Mouse (Mus musculus): ENCODE results near the gene Csnk1g1. TPM values are rescaled to one million over a fixed set of nuclear protein-coding genes. Genes with fewer than 3 reads are reported as not detected.

The Csnk1g1 gene
- total RNA-seq, 2 experiments from 2014 or later: 42.2 to 42.9 TPM

GRCm38 (mm10) chr9:66066791-66067190, 158.1 kb downstream of the Csnk1g1 start:
- DNase-seq (ENCODE audit: low spot score in 2 of 2): no peak

DNA sequence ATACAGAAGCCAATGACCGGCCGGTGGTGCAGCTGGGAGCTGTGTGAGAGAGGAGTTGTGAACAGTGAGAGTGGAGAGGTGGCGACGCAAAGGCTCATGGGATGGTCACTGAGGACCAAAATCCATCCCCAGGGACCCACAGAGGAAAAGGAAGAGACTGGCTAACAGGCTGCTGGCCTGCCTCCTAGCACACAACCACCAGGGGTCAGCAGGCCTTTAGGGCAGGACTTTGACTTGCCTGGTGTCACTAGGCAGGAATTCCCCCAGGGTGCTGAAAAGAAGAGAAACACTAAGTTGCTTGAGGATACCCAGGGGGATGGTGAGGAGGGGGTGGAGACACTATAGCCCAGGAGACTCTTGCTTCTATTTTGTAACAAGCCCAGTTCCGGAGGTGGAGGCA, 158.8 kb downstream of the Csnk1g1 start:
- no peak for DNase-seq (ENCODE audit: low spot score in 2 of 2)

GRCm38 (mm10) chr9:66068056-66068455, 159.3 kb downstream of the Csnk1g1 start:
- no peak for DNase-seq (ENCODE audit: low spot score in 2 of 2)

GRCm38 (mm10) chr9:66068971-66069391, 160.3 kb downstream of the Csnk1g1 start:
- peak in 1 of 2 experiments; percentile 29 for DNase-seq (ENCODE audit: low spot score in 2 of 2)

- DNase-seq (ENCODE audit: low spot score in 2 of 2): peak; percentile 66 to 67
Measured at GRCm38 (mm10) chr9:66069583-66069982, 160.9 kb downstream of the Csnk1g1 start, which contains the start of gene Snx22. TSS of gene Snx22 (minus strand) at chr9:66069719.

- no peak for DNase-seq (ENCODE audit: low spot score in 2 of 2)
Measured at GRCm38 (mm10) chr9:66070151-66070550, 161.4 kb downstream of the Csnk1g1 start.

DNA sequence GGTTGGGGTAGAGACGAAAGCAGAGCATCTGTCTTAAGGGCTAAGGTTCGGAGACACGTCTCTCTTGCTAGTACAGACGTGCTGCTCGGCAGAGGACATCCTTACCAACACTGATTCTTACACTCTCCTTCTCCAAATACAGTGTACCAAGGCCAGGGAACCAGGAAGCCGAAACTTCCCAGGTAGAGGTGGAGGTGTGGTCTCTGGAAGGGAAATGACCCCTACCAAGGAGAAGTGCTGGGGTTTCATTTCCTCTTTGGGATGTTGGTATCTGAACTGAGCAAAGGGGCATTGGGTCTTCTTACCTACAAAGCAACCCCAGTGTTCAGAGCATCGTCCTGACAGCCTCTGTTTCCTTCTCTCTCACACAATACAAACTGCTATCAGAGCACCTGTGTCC, 164.0 kb downstream of the Csnk1g1 start:
- DNase-seq (ENCODE audit: low spot score in 2 of 2): no peak

- DNase-seq (ENCODE audit: low spot score in 2 of 2): no peak
Measured at GRCm38 (mm10) chr9:66078072-66078471, 169.3 kb downstream of the Csnk1g1 start.

GRCm38 (mm10) chr9:66078493-66078892, 169.8 kb downstream of the Csnk1g1 start:
- no peak for DNase-seq (ENCODE audit: low spot score in 2 of 2)

- no peak for DNase-seq (ENCODE audit: low spot score in 2 of 2)
Measured at GRCm38 (mm10) chr9:66080804-66081459, 172.2 kb downstream of the Csnk1g1 start.

DNA sequence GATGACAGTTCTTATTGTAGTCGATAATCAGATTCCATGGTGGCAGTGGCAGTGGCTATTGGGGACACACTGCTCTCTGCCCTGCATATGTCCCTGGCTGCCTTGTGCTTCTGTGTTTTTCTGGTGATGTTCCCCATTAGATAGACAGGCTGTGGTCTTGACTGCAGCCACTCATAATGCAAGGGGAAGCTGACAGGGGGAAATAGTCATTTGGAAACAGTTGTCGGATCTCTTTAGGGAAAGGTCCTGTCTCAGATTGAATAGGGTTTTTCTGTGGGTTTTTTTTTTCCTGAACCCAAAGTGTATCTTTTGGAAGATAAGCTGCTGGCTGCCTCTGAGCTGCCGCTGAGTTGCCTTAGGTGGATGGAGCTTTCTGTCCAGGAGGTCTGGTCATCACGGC, 173.3 kb downstream of the Csnk1g1 start:
- no peak for DNase-seq (ENCODE audit: low spot score in 2 of 2)

- DNase-seq (ENCODE audit: low spot score in 2 of 2): no peak
Measured at GRCm38 (mm10) chr9:66084171-66084570, 175.4 kb downstream of the Csnk1g1 start.

DNA sequence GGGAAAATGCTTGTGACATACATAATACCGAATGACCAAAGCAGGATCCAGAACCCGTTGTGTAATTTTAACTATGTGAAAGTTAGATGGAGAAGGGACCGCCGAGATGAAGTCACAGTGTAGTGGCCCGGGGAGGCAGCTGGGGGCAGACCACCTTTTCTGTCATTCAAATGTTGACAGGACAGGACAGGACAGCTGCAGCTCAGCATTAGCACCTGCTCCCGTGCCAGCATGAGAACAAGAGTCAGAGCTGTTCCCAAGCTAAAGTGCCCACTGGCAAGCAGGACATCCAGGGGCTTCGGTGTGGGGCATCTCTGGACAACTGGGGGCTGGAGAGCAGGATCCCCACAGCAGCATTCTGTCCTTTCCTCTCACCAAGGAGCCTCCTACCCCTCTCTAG, 178.3 kb downstream of the Csnk1g1 start:
- no peak for DNase-seq (ENCODE audit: low spot score in 2 of 2)

DNA sequence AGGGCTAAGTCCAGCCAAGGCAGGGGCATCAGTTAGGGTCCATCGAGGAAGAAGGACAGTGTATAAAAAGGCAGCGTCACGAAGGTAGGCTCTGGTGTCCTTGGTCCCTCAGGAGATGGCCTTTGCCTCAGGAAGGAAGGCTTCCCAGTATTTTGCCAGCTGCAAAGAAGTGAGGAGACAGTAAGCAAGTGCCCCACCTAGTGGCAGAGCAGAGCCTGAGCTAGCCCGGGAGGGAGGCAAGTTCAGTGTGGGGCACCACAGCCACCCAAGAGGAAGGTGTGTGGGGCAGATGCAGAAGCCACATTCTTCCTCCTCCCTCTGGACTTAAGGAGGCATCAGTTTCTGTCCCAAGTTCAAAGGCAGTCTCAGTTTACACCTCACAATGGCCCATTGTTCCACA, 179.7 kb downstream of the Csnk1g1 start:
- peak; percentile 47 to 72 for DNase-seq (ENCODE audit: low spot score in 2 of 2)

DNA sequence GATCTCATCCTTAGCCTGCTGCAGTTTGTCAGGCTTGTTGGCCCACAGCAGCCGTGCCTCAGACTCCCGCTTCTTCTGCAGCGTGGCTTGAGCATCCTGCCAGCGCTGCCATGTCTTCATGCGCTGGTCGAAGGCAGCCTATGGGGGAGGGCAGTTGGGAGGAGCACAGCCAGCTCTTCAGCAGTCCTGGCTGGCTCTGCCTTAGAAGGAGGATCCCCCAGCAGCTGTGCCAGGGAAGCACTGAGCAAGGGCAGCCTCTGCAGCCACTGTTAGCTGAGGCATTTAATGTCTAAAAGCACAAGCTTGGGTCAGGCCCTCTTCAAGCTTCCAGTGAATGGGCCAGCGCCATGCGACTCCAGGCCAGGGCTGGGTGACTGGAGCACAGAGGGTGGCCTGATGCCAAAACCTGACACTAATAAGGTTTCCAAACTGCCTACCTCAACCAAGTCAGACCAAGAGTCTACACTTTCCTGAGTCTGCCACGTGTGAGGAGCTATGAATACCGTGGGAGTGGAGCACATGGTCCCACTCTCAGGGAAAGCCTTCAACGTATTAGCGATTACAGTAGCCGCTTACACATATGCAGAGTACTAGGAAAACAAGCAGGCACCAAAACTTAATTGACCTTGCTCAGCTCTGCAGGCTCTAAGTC, 182.0 kb downstream of the Csnk1g1 start:
- DNase-seq (ENCODE audit: low spot score in 2 of 2): no peak

GRCm38 (mm10) chr9:66091327-66092231, 182.9 kb downstream of the Csnk1g1 start:
- DNase-seq (ENCODE audit: low spot score in 2 of 2): no peak

DNA sequence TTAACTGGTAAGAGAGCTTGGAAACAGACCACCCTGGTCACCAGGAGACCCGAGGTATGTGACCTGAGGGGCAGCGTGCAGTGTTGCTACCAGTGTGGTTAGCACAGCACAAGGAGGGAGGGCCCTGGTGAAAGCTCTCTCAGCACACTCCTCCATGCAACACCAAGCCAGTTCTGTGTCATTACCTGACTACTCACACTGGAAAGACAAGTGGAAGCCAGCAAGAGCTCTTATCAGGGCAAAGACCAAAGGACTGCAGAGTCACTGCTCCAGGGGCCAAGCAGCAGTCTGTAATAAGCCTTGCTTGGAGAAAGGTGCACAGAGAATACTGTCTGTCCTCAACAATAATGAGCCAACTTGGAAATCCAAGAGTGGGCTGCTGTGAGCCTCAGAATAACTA, 183.9 kb downstream of the Csnk1g1 start:
- no peak for DNase-seq (ENCODE audit: low spot score in 2 of 2)

Other genes starting within 250 kb of the Csnk1g1 start
- 100 to 1,000 TPM; 241 to 243 TPM for gene Oaz2, start 240.9 kb upstream of the Csnk1g1 start, total RNA-seq (2021)
- gene Zfp609, start 81.4 kb upstream of the Csnk1g1 start, total RNA-seq (2021): 10 to 100 TPM; 50.7 to 53.7 TPM
- gene Pclaf, start 18.7 kb upstream of the Csnk1g1 start, total RNA-seq (2021): under 1 TPM in 1 of 2 experiments, not detected in 1; 0.28 TPM
- gene Trip4, start 130 bp upstream of the Csnk1g1 start, total RNA-seq (2021): 10 to 100 TPM; 33.0 to 35.3 TPM
- gene Ppib, start 151.3 kb downstream of the Csnk1g1 start, total RNA-seq (2021): 100 to 1,000 TPM; 158 to 163 TPM
- 1 to 10 TPM; 3.7 to 4.4 TPM for gene Snx22, start 160.8 kb downstream of the Csnk1g1 start, total RNA-seq (2021)
- 10 to 100 TPM; 69.6 to 74.9 TPM for gene Snx1, start 217.7 kb downstream of the Csnk1g1 start, total RNA-seq (2021)
- gene Ciao2a, start 217.7 kb downstream of the Csnk1g1 start, total RNA-seq (2021): 10 to 100 TPM; 28.7 to 33.7 TPM
- 1 to 10 TPM; 2.5 to 2.7 TPM for gene Dapk2, start 249.3 kb downstream of the Csnk1g1 start, total RNA-seq (2021)

All from left cerebral cortex, adult 18-20 months (tissue).